Mouse (Mus musculus): ENCODE data around the gene Hnrnpa0. TPM values are rescaled to one million over a fixed set of nuclear protein-coding genes. Genes with fewer than 3 reads are reported as not detected.

Hnrnpa0 gene
- polyA plus RNA-seq, 2 experiments from 2014 or later = 17.1 to 27.4 TPM

Other genes with a start within 250 kb of the Hnrnpa0 start
- not detected for gene Spock1, start 220.2 kb downstream of the Hnrnpa0 start, polyA plus RNA-seq (2017; shearing (Covaris generic))
- 10 to 100 TPM; 14.8 to 18.4 TPM for gene Klhl3, start 15.0 kb downstream of the Hnrnpa0 start, polyA plus RNA-seq (2017; shearing (Covaris generic))
- 100 to 1,000 TPM; 260 to 314 TPM for gene Idnk, start 29.1 kb upstream of the Hnrnpa0 start, polyA plus RNA-seq (2017; shearing (Covaris generic))
- 10 to 100 TPM; 14.2 to 21.1 TPM for gene Ubqln1, start 87.1 kb upstream of the Hnrnpa0 start, polyA plus RNA-seq (2017; shearing (Covaris generic))
- under 1 TPM; 0.52 to 0.86 TPM for gene Gkap1, start 147.1 kb upstream of the Hnrnpa0 start, polyA plus RNA-seq (2017; shearing (Covaris generic))
- gene Kif27, start 230.6 kb upstream of the Hnrnpa0 start, polyA plus RNA-seq (2017; shearing (Covaris generic)) = not detected

All from CD4-positive, CD25-positive, alpha-beta regulatory T cell, adult 4 months (primary cell).